Mouse (Mus musculus) spleen, postnatal 36 days (tissue): Measurements from ENCODE around the gene Rpa1.
A peak's percentile ranks its signal among the peaks of the same experiment; 100 is the strongest.
"Not testable (repeated sequence)": the region's sequence is repeated elsewhere in the genome, so short reads cannot be mapped to it uniquely, and the experiment has no call there.

Experiments
- DNase-seq, 2 experiments: peaks; one replicate each; pipeline ENCODE4 v3.0.0; 2022; ENCODE audit warnings: low spot score in 2 of 2, mixed read lengths in 1 of 2

Gene Rpa1

GRCm38 (mm10) chr11:75348199-75348889 is at the start of gene Rpa1, which contains the start of gene Smyd4:
TSS of gene Rpa1 (minus strand) at chr11:75348324.
TSS of gene Smyd4 (plus strand) at chr11:75348433.
- DNase-seq = peak; percentile 96

- DNase-seq = no peak
Observed at GRCm38 (mm10) chr11:75397452-75397851, 49.3 kb upstream of the Rpa1 start.

GRCm38 (mm10) chr11:75395611-75396010 is 47.5 kb upstream of the Rpa1 start:
- DNase-seq = peak in 1 of 2 experiments; percentile 18

GRCm38 (mm10) chr11:75383529-75383928 is 35.4 kb upstream of the Rpa1 start:
- DNase-seq = peak in 1 of 2 experiments; percentile 12

- not testable (repeated sequence) for DNase-seq
Observed at GRCm38 (mm10) chr11:75378786-75379185, 30.7 kb upstream of the Rpa1 start.

GRCm38 (mm10) chr11:75377125-75377524 is 29.0 kb upstream of the Rpa1 start:
- no peak for DNase-seq

GRCm38 (mm10) chr11:75355475-75355874 is 7.4 kb upstream of the Rpa1 start:
- DNase-seq = no peak

GRCm38 (mm10) chr11:75351225-75351624 is 3.1 kb upstream of the Rpa1 start:
- DNase-seq = no peak

GRCm38 (mm10) chr11:75348890-75349261 is 752 bp upstream of the Rpa1 start:
- no peak for DNase-seq

GRCm38 (mm10) chr11:75347596-75347995 is 528 bp downstream of the Rpa1 start:
- no peak for DNase-seq

GRCm38 (mm10) chr11:75347188-75347585 is 937 bp downstream of the Rpa1 start:
- DNase-seq = no peak

GRCm38 (mm10) chr11:75346556-75347187 is 1.5 kb downstream of the Rpa1 start:
- no peak for DNase-seq

GRCm38 (mm10) chr11:75344716-75345115 is 3.4 kb downstream of the Rpa1 start:
- no peak for DNase-seq

- no peak for DNase-seq
Observed at GRCm38 (mm10) chr11:75344163-75344562, 4.0 kb downstream of the Rpa1 start.

- no peak for DNase-seq
Observed at GRCm38 (mm10) chr11:75343096-75343495, 5.0 kb downstream of the Rpa1 start.

- DNase-seq = no peak
Observed at GRCm38 (mm10) chr11:75340698-75341345, 7.3 kb downstream of the Rpa1 start.

- DNase-seq = no peak
Observed at GRCm38 (mm10) chr11:75340076-75340475, 8.0 kb downstream of the Rpa1 start.

GRCm38 (mm10) chr11:75337246-75337645 is 10.9 kb downstream of the Rpa1 start:
- peak; percentile 35 to 45 for DNase-seq

- peak; percentile 79 to 83 for DNase-seq
Observed at GRCm38 (mm10) chr11:75336676-75337075, 11.4 kb downstream of the Rpa1 start.

- DNase-seq = no peak
Observed at GRCm38 (mm10) chr11:75325969-75326311, 22.2 kb downstream of the Rpa1 start.

GRCm38 (mm10) chr11:75325116-75325968 is 22.8 kb downstream of the Rpa1 start:
- DNase-seq = no peak

- no peak for DNase-seq
Observed at GRCm38 (mm10) chr11:75324433-75324832, 23.7 kb downstream of the Rpa1 start.
